Mouse (Mus musculus): ENCODE data around the gene Arhgap31.

GRCm38 (mm10) chr16:38741204-38741903 is 28.3 kb upstream of the Arhgap31 start:
- no peak for TF ChIP-seq CTCF (conservative IDR thresholded peaks at IDR 0.05; ENCODE audit: low read length)
- no peak for TF ChIP-seq NANOG (IDR thresholded peaks at IDR 0.05; ENCODE audit: borderline replicate concordance, low read length)
- TF ChIP-seq POU5F1 (IDR thresholded peaks at IDR 0.05; ENCODE audit: borderline replicate concordance, low read length): no peak

All from E14TG2a.4 (cell line).